Mouse (Mus musculus) heart, embryonic 11.5 days (tissue): ENCODE data around the gene Ect2l. TPM values are rescaled to one million over a fixed set of nuclear protein-coding genes. Genes with fewer than 3 reads are reported as not detected.

Source experiments
- ATAC-seq: fragments of 200-750 bp; cut with Nextera tagmentation; replicated peaks from 2 replicates; pipeline ENCODE4 v1.8.0; 2017; ENCODE audit warnings: moderate library complexity; ENCODE audit not compliant: insufficient number of reproducible peaks, low FRiP score, low TSS enrichment
- H3K27ac ChIP-seq: fragments of 300-500 bp; sonication (generic); 2 replicates; pipeline ENCODE4 v1.5.1; 2014; ENCODE audit warnings: mild to moderate bottlenecking, low read depth, low read length
- H3K27me3 ChIP-seq: fragments of 300-500 bp; sonication (generic); 2 replicates; pipeline ENCODE4 v1.6.1; 2014; ENCODE audit warnings: mild to moderate bottlenecking, low read length, mixed read lengths; ENCODE audit not compliant: control insufficient read depth, insufficient read depth
- H3K36me3 ChIP-seq: fragments of 300-500 bp; sonication (generic); 2 replicates; pipeline ENCODE4 v1.6.1; 2014; ENCODE audit warnings: mild to moderate bottlenecking, low read length, moderate library complexity, mixed read lengths; ENCODE audit not compliant: control insufficient read depth, insufficient read depth
- H3K4me1 ChIP-seq: fragments of 300-500 bp; sonication (generic); 2 replicates; pipeline ENCODE4 v1.6.1; 2014; ENCODE audit warnings: low read length; ENCODE audit not compliant: control insufficient read depth, insufficient read depth
- H3K4me2 ChIP-seq: fragments of 300-500 bp; sonication (generic); 2 replicates; pipeline ENCODE4 v1.6.1; 2014; ENCODE audit warnings: mild to moderate bottlenecking, moderate library complexity
- H3K4me3 ChIP-seq: fragments of 300-500 bp; sonication (generic); 2 replicates; pipeline ENCODE4 v1.5.1; 2014; ENCODE audit warnings: low read depth, low read length
- H3K9ac ChIP-seq: fragments of 300-500 bp; sonication (generic); 2 replicates; pipeline ENCODE4 v1.6.1; 2014; ENCODE audit warnings: mild to moderate bottlenecking, low read depth, low read length, moderate library complexity
- H3K9me3 ChIP-seq: fragments of 300-500 bp; sonication (generic); replicated peaks from 2 replicates; pipeline ENCODE4 v1.6.1; 2016; ENCODE audit warnings: low read length; ENCODE audit not compliant: control insufficient read depth
- WGBS: fragments of 180-500 bp; shearing (Covaris S2); extraction: QIAGEN DNeasy Blood & Tissue Kit; methylation state at CpG from one replicate; pipeline ENCODE4 v1.1.7; 2014; ENCODE audit not compliant: insufficient replicate concordance; 5-methylcytosine and 5-hydroxymethylcytosine counted together
- polyA plus RNA-seq: library from polyadenylated mRNA; unstranded; fragments of >200 nt; fragmentation: Nextera tagmentation; extraction: Ambion mirVana; gene quantifications from 2 replicates; pipeline ENCODE4 v1.2.1, GENCODE M21; 2014

Ect2l gene
- polyA plus RNA-seq, 1 experiment from 2014 or later, result 0.44 TPM

DNA sequence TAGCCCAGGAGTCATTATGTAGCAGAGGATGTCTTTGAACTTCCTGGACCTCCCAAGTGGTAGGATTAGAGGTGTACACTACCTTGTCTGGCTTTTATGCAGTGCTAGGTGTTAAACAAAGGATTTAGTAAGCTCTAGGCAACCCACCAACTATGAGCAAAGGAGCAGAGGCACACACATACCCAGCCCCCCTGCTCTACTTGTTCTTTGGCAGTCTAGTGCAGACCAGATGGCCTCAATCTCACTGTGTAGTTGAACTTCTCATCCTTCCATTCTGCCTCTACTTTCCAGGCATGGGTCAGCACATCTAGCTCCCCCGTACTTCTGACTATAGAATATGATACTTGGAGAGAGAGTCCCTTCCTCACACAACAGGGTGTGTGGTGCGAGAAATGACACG lies 13.7 kb upstream of the Ect2l start:
- no peak overlapping the region for H3K4me2 ChIP-seq
- H3K4me3 ChIP-seq, result no peak overlapping the region
- no peaks in the 10 kb centered on the region for H3K36me3 ChIP-seq
- 87% methylated on average over 3 of the region's 3 CpGs for WGBS
- ATAC-seq, result no peak
- H3K27me3 ChIP-seq, result no peaks in the 10 kb centered on the region
- no peak overlapping the region for H3K9ac ChIP-seq
- no peak overlapping the region for H3K27ac ChIP-seq
- no peaks in the 10 kb centered on the region for H3K9me3 ChIP-seq
- no peaks in the 10 kb centered on the region for H3K4me1 ChIP-seq

DNA sequence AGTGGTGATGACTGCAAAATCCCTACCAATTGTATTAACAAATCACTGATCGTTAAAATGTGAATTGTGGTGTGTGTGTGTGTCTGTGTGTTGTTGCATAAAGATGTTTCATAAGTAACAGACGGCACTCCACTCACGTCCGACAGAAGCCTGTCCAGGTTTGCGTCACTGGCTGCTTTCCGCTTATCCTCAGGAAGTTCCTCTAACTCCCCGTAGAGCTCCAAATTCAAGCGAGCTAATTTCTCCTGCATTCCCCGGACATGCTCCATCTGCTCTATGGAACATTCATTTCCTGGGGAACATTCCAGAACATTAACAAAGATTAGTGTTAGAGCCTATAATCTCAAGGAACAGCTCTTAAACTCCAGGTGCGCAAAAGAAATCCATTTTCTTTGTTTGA lies 8.7 kb upstream of the Ect2l start:
- H3K27ac ChIP-seq, result no peak overlapping the region

DNA sequence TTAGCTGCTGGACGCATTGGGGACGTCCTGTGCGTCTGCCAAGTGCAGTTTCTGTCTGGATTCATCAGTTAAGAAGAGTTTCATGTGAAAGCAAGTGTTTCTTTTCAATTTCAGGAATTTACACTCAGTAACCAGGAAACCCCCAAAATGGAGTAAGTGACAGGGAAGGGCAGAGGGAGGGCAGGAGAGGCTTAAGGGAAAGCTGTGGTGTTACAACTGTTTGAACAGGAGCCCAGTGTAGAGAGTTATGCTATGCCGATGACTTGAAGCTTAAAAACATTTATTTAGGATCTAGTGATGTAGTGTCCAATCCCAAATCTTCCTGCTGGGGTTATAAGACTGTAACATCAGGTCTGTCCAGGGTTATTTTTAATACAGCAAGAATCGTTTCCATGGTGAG lies 3.4 kb upstream of the Ect2l start:
- Histone ChIP-seq H3K9ac (no peak overlapping the region), H3K4me3 (no peak overlapping the region), H3K36me3 (no peaks in the 10 kb centered on the region), H3K4me2 (no peak overlapping the region), H3K4me1 (no peaks in the 10 kb centered on the region; the same call in 1 of the 2 replicates), H3K27ac (no peak overlapping the region), H3K9me3 (no peaks in the 10 kb centered on the region), H3K27me3 (no peaks in the 10 kb centered on the region)
- no peak for ATAC-seq
- 79% methylated on average over 5 of the region's 5 CpGs for WGBS

More for the DNA sequence above, 8.7 kb upstream of the Ect2l start:
- H3K4me3 ChIP-seq, result no peak overlapping the region
- no peaks in the 10 kb centered on the region for H3K4me1 ChIP-seq
- no peaks in the 10 kb centered on the region for H3K27me3 ChIP-seq
- ATAC-seq, result no peak
- 74% methylated on average over 10 of the region's 10 CpGs for WGBS
- no peak overlapping the region for H3K4me2 ChIP-seq
- H3K9me3 ChIP-seq, result no peaks in the 10 kb centered on the region
- no peak overlapping the region for H3K9ac ChIP-seq
- no peaks in the 10 kb centered on the region for H3K36me3 ChIP-seq

DNA sequence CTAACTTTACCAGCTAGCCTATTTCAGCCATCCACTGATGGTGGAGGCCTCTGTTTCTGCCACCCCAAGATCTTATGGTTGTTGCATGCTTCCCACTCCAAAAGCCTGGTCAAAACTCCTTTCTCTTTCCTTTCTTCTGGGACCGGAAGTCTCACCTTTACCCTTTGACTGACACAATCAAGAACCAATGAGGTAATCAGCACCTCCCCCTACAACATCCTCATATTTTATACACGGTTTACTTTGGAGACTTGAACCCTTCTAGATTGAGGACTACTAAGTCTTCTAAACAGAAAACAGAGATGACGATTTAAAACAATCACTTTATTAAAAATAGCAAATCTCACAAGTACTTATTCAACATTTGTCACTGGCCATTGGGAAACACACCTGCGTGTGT lies 2.7 kb upstream of the Ect2l start:
- H3K4me2 ChIP-seq, result no peak overlapping the region
- 63% methylated on average over 4 of the region's 4 CpGs for WGBS
- no peak overlapping the region for H3K27ac ChIP-seq
- no peak for ATAC-seq
- no peak overlapping the region for H3K4me3 ChIP-seq
- H3K9ac ChIP-seq, result no peak overlapping the region
- H3K4me1 ChIP-seq, result no peaks in the 10 kb centered on the region; the same call in 1 of the 2 replicates
- H3K27me3 ChIP-seq, result no peaks in the 10 kb centered on the region
- no peaks in the 10 kb centered on the region for H3K36me3 ChIP-seq
- H3K9me3 ChIP-seq, result no peaks in the 10 kb centered on the region

DNA sequence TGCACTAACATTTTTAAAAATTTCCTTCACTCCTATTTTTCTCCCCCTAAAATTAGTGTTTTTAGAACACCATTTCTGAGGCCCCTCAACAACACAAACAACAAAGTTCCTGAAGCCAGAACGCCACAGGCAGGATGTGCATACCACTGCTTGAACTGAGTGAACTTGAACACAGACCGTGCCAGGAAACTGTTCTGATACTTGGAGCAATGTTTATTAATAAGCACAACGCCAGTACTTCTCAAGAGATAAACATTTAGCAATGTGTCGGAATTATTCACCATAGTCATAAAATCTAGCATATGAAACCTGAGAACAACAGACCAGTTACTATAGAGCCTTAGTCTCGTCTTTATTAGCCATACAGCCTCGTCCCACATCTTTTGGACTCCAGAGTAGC lies 571 bp downstream of the Ect2l start:
- Histone ChIP-seq H3K4me3 (no peak overlapping the region), H3K9ac (no peak overlapping the region), H3K4me2 (no peak overlapping the region; the same call in 1 of the 2 replicates), H3K27me3 (no peaks in the 10 kb centered on the region), H3K27ac (no peak overlapping the region), H3K4me1 (no peaks in the 10 kb centered on the region; the same call in 1 of the 2 replicates), H3K36me3 (no peaks in the 10 kb centered on the region), H3K9me3 (no peaks in the 10 kb centered on the region)
- ATAC-seq, result no peak
- WGBS, result 69% methylated on average over 6 of the region's 6 CpGs

DNA sequence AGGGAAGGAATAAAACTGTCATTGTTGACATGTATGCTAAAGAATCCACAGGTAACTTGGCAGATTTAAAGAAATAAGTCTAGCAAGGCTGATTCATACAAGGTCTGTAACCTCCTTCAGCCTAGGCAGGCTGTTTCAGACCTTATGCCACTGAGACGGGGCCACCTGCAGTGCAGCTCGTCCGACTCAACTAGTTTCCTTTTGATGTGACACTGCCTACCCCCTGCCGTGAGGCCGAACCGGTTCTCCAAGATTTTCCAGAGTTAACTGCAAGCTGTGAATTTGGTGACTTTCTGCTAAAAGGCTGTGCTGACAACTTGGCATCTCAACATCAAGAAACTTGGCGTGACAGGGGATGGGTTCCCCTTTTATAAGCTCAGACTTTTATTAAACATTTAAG lies 6.6 kb downstream of the Ect2l start:
- no peaks in the 10 kb centered on the region for H3K27me3 ChIP-seq
- 16% methylated on average over 7 of the region's 7 CpGs for WGBS
- no peak overlapping the region for H3K27ac ChIP-seq
- no peaks in the 10 kb centered on the region for H3K4me1 ChIP-seq
- H3K4me2 ChIP-seq, result no peak overlapping the region
- H3K4me3 ChIP-seq, result no peak overlapping the region
- H3K36me3 ChIP-seq, result no peaks in the 10 kb centered on the region
- ATAC-seq, result no peak
- H3K9ac ChIP-seq, result no peak overlapping the region
- H3K9me3 ChIP-seq, result no peaks in the 10 kb centered on the region

DNA sequence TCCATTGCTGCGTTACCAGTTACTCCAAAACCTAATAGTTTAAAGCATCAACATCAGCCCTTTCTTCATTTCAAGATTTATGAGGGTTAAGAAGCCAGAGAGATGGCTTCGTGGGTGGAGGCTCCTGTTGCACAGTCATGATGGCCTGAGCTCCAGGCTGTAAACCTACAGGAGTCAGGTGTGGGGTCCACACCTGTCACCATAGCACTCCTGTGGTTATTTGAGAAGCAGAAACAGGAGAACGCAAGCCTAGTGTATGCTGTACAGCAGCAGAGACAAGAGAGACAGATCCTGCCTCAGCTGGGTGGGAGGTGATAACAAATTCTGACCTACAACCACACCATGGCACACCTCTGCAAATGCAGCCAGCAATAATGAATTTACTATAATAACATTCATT lies 8.3 kb downstream of the Ect2l start:
- WGBS, result 77% methylated on average over 3 of the region's 3 CpGs
- ATAC-seq, result no peak
- Histone ChIP-seq H3K4me2 (no peak overlapping the region), H3K4me1 (no peaks in the 10 kb centered on the region), H3K9me3 (no peaks in the 10 kb centered on the region), H3K4me3 (no peak overlapping the region), H3K9ac (no peak overlapping the region), H3K27ac (no peak overlapping the region), H3K27me3 (no peaks in the 10 kb centered on the region), H3K36me3 (no peaks in the 10 kb centered on the region)

DNA sequence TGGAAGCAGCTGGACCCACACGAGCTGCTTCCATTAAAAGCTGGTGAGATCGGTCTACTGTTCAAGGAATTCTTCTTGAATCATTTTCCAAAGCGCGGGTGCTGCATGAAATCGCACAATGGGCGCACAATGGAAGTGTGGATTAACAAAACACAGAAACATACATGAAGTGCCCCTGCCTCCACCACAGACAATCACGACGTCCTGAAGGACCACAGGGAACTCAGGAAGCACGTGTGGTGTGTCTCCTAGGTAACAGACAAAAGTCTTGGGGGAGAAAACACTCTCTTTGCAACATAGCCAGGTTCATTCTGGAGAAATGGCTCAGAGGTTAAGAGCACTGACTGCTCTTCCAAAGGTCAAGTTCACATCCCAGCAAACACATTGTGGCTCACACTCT lies 10.0 kb downstream of the Ect2l start:
- WGBS, result 74% methylated on average over 9 of the region's 9 CpGs
- ATAC-seq, result no peak
- H3K4me2 ChIP-seq, result no peak overlapping the region
- no peak overlapping the region for H3K4me3 ChIP-seq
- no peak overlapping the region for H3K9ac ChIP-seq
- no peaks in the 10 kb centered on the region for H3K36me3 ChIP-seq
- H3K27ac ChIP-seq, result no peak overlapping the region
- no peaks in the 10 kb centered on the region for H3K9me3 ChIP-seq
- no peaks in the 10 kb centered on the region for H3K4me1 ChIP-seq
- no peaks in the 10 kb centered on the region for H3K27me3 ChIP-seq

DNA sequence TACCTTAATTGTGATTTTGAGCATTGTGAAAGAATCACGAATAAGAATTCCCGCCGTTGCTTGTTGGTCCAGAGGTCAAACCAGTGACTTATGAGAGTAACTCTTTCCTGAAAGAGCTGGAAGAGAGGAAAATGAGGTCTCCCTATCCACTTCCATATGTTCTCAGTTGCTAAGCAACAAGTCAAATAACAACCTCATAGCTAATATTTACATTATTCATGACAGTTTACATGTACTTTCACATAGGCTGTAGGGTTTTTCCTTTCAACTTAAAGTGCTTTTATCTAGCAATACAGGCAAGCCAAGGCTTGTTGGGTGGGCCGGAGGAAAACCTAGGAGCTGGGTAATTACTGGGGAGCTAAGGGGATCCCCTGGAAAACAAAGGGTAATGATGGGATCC lies 10.8 kb downstream of the Ect2l start:
- no peak for ATAC-seq
- 79% methylated on average over 4 of the region's 4 CpGs for WGBS
- Histone ChIP-seq H3K9ac (no peak overlapping the region), H3K27me3 (no peaks in the 10 kb centered on the region), H3K4me1 (no peaks in the 10 kb centered on the region), H3K36me3 (no peaks in the 10 kb centered on the region), H3K27ac (no peak overlapping the region), H3K9me3 (no peaks in the 10 kb centered on the region), H3K4me2 (no peak overlapping the region), H3K4me3 (no peak overlapping the region)
